In genomic region chr13:40859225-40859624, GRCm38 (mm10) we compare ENCODE assay signal across 11 mouse cellular contexts. TPM values are rescaled to one million over a fixed set of nuclear protein-coding genes. Genes with fewer than 3 reads are reported as not detected.
DNase-seq lines count a peak whose midpoint lies in the region; ATAC-seq and TF ChIP-seq lines count a peak whose summit lies in the region.
"Had no signal": no experiment of that assay in that cellular context is flagged by ENCODE, and none has a peak within 500 bp of the region (broad histone marks: within the 10 kb centered on the region; RNA-seq: fewer than 3 reads in every experiment).

No protein-coding gene starts in this region.

- ATAC-seq in hindbrain, postnatal 0 days = no peak
- ATAC-seq in embryonic facial prominence, embryonic 14.5 days (ENCODE audit: low read depth) = no peak
- no peak for ATAC-seq in liver, embryonic 15.5 days (ENCODE audit: insufficient read depth)
- ATAC-seq: inflammation-experienced regulatory T-cells, adult 6 months had no signal

- TF ChIP-seq EP300 in ES-Bruce4 (IDR thresholded peaks at IDR 0.05; ENCODE audit: insufficient read depth, low read depth, low read length) = no peak

- H3K4me1 ChIP-seq in hindbrain, postnatal 0 days (ENCODE audit: insufficient read depth, low read length) = no peaks in the 10 kb centered on the region
- H3K4me1 ChIP-seq in hindbrain, embryonic 10.5 days (replicated peaks) = peaks cover 8% of the 10 kb centered on the region
- H3K4me1 ChIP-seq in ES-Bruce4 (ENCODE audit: control insufficient read depth, insufficient read depth, low read length) = peaks cover 2% of the 10 kb centered on the region
- no peaks in the 10 kb centered on the region; the same call in 1 of the 2 replicates for H3K4me1 ChIP-seq in embryonic facial prominence, embryonic 14.5 days (ENCODE audit: control insufficient read depth, insufficient read depth, low read length)
- peaks cover 11% of the 10 kb centered on the region; the same call in 1 of the 2 replicates for H3K4me1 ChIP-seq in liver, embryonic 15.5 days (replicated peaks)

- no peak for TF ChIP-seq CTCF in hindbrain, postnatal 0 days (IDR thresholded peaks at IDR 0.05; ENCODE audit: low read depth)
- no peak for TF ChIP-seq CTCF in ES-Bruce4 (IDR thresholded peaks at IDR 0.05; ENCODE audit: low read depth, low read length)

- no peaks in the 10 kb centered on the region for H3K27me3 ChIP-seq in hindbrain, postnatal 0 days (ENCODE audit: insufficient read depth, low read length)
- H3K27me3 ChIP-seq in hindbrain, embryonic 10.5 days (ENCODE audit: insufficient read depth, poor library complexity, severe bottlenecking) = no peaks in the 10 kb centered on the region
- H3K27me3 ChIP-seq in ES-Bruce4 (ENCODE audit: control insufficient read depth, insufficient read depth, low read length, poor library complexity, severe bottlenecking) = no peaks in the 10 kb centered on the region
- H3K27me3 ChIP-seq in embryonic facial prominence, embryonic 14.5 days (replicated peaks; ENCODE audit: control insufficient read depth, insufficient read depth, low read length) = no peaks in the 10 kb centered on the region
- no peaks in the 10 kb centered on the region for H3K27me3 ChIP-seq in liver, embryonic 15.5 days

- 81% methylated on average over 8 of the region's 8 CpGs for WGBS in hindbrain, postnatal 0 days
- 90% methylated on average over 8 of the region's 8 CpGs for WGBS in hindbrain, embryonic 10.5 days
- 69% methylated on average over 8 of the region's 8 CpGs for WGBS in embryonic facial prominence, embryonic 14.5 days
- 63% methylated on average over 8 of the region's 8 CpGs for WGBS in liver, embryonic 15.5 days (ENCODE audit: insufficient replicate concordance)

- no peaks in the 10 kb centered on the region for H3K36me3 ChIP-seq in hindbrain, postnatal 0 days (ENCODE audit: insufficient read depth, low read length)
- H3K36me3 ChIP-seq in hindbrain, embryonic 10.5 days = no peaks in the 10 kb centered on the region
- no peaks in the 10 kb centered on the region for H3K36me3 ChIP-seq in ES-Bruce4 (ENCODE audit: control insufficient read depth, insufficient read depth, low read length, poor library complexity, severe bottlenecking)
- H3K36me3 ChIP-seq in embryonic facial prominence, embryonic 14.5 days (ENCODE audit: control insufficient read depth, insufficient read depth, low read length) = no peaks in the 10 kb centered on the region
- no peaks in the 10 kb centered on the region for H3K36me3 ChIP-seq in liver, embryonic 15.5 days (replicated peaks)
- H3K36me3 ChIP-seq: G1E had no signal

- H3K4me3 ChIP-seq in hindbrain, postnatal 0 days (ENCODE audit: low read length) = no peak overlapping the region
- H3K4me3 ChIP-seq in hindbrain, embryonic 10.5 days = no peak overlapping the region
- no peak overlapping the region for H3K4me3 ChIP-seq in ES-Bruce4 (ENCODE audit: low read depth, low read length)
- peak overlapping the region; percentile 29; the same call in 1 of the 2 replicates for H3K4me3 ChIP-seq in embryonic facial prominence, embryonic 14.5 days (ENCODE audit: low read depth, low read length)
- H3K4me3 ChIP-seq in liver, embryonic 15.5 days (replicated peaks) = no peak overlapping the region

- H3K9ac ChIP-seq in hindbrain, postnatal 0 days (replicated peaks; ENCODE audit: low read length) = no peak overlapping the region
- H3K9ac ChIP-seq in ES-Bruce4 (ENCODE audit: low read depth, poor library complexity, severe bottlenecking) = peak overlapping the region; percentile 17; the same call in 1 of the 2 replicates
- no peak overlapping the region for H3K9ac ChIP-seq in embryonic facial prominence, embryonic 14.5 days (ENCODE audit: low read depth, low read length)
- H3K9ac ChIP-seq in liver, embryonic 15.5 days = no peak overlapping the region

- H3K4me2 ChIP-seq in hindbrain, postnatal 0 days (ENCODE audit: low read depth, low read length) = peak overlapping the region; percentile 42
- peak overlapping the region; percentile 52 for H3K4me2 ChIP-seq in embryonic facial prominence, embryonic 14.5 days (ENCODE audit: low read depth, low read length)
- H3K4me2 ChIP-seq in liver, embryonic 15.5 days = peak overlapping the region; percentile 59

- no peak for TF ChIP-seq POLR2A in ES-Bruce4 (IDR thresholded peaks at IDR 0.05; ENCODE audit: insufficient read depth, low read length)

- no peak for DNase-seq in hindbrain, postnatal 0 days (ENCODE audit: low spot score)
- no peak for DNase-seq in hindbrain, embryonic 10.5 days (ENCODE audit: low spot score)
- DNase-seq in embryonic facial prominence, embryonic 14.5 days (ENCODE audit: low spot score) = no peak
- no peak for DNase-seq in cerebellum, postnatal 25 days
- DNase-seq in adipocyte (ENCODE audit: low spot score) = no peak
- DNase-seq: cerebellum, postnatal 10 days; thymus, postnatal 4 days had no signal

- no peak overlapping the region for H3K27ac ChIP-seq in hindbrain, postnatal 0 days
- no peak overlapping the region for H3K27ac ChIP-seq in hindbrain, embryonic 10.5 days
- no peak overlapping the region for H3K27ac ChIP-seq in ES-Bruce4 (ENCODE audit: insufficient read depth, low read length)
- H3K27ac ChIP-seq in embryonic facial prominence, embryonic 14.5 days (replicated peaks; ENCODE audit: low read depth, low read length) = no peak overlapping the region
- peak overlapping the region; percentile 72 for H3K27ac ChIP-seq in liver, embryonic 15.5 days (replicated peaks)

- H3K9me3 ChIP-seq in hindbrain, postnatal 0 days (ENCODE audit: low read length) = no peaks in the 10 kb centered on the region
- H3K9me3 ChIP-seq in hindbrain, embryonic 10.5 days = no peaks in the 10 kb centered on the region
- H3K9me3 ChIP-seq in ES-Bruce4 (replicated peaks; ENCODE audit: control insufficient read depth, insufficient read depth, low read length, poor library complexity, severe bottlenecking) = no peaks in the 10 kb centered on the region
- H3K9me3 ChIP-seq in embryonic facial prominence, embryonic 14.5 days (ENCODE audit: control insufficient read depth, low read length) = no peaks in the 10 kb centered on the region
- H3K9me3 ChIP-seq in liver, embryonic 15.5 days (replicated peaks) = no peaks in the 10 kb centered on the region
- H3K9me3 ChIP-seq: G1E had no signal

RNA-seq across cellular contexts. Expression of gene Gcnt2, which starts 0.3 kb away (rescaled TPM):
- 11.1 and 12.0 TPM in 2 replicates for total RNA-seq in hindbrain, postnatal 0 days (2014; rRNA removed)
- polyA plus RNA-seq in hindbrain, postnatal 0 days (2015; fragmentation: Nextera tagmentation; extraction: Ambion mirVana) = 2.9 and 3.1 TPM in 2 replicates
- polyA plus RNA-seq in hindbrain, embryonic 10.5 days (2016; fragmentation: Nextera tagmentation; extraction: Ambion mirVana) = 3.3 and 3.9 TPM in 2 replicates
- 55.5 and 57.5 TPM in 2 replicates for polyA plus RNA-seq in ES-Bruce4 (2011; ENCODE audit: insufficient read depth, insufficient read length, low read depth, missing spikeins)
- 6.0 and 6.2 TPM in 2 replicates for polyA plus RNA-seq in embryonic facial prominence, embryonic 14.5 days (2014; fragmentation: Nextera tagmentation; extraction: Ambion mirVana)
- 1.6 TPM in 2 replicates for polyA plus RNA-seq in liver, embryonic 15.5 days (2015; fragmentation: Nextera tagmentation; extraction: Ambion mirVana)
- polyA plus RNA-seq: G1E had no signal
